Mouse (Mus musculus): ENCODE results near the gene Olfr958.

Olfr958 gene

DNA sequence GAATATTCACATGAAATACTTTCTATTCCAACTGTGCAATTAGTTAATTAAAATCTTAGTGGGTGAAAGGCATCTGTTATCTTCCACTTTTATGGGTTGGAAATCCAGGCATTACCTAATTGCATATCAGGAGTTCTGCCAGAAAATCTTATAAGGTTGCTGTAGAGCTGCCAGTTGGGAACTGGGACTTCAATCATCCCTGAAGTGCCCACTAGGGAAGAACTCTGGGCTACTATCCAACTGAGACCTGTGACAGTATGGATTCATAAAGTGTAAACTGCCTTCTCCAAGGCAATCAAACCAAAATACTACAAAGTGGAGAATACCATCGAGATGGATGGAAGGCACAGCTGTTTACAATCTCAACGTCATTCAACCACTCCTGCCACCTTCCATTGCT, at the start of gene Olfr958:
TSS of gene Olfr958 (minus strand) at position 109 of the 400 bp plus-strand sequence.
- DNase-seq (ENCODE audit: extremely low read depth, low read depth, low spot score) = no peak

DNA sequence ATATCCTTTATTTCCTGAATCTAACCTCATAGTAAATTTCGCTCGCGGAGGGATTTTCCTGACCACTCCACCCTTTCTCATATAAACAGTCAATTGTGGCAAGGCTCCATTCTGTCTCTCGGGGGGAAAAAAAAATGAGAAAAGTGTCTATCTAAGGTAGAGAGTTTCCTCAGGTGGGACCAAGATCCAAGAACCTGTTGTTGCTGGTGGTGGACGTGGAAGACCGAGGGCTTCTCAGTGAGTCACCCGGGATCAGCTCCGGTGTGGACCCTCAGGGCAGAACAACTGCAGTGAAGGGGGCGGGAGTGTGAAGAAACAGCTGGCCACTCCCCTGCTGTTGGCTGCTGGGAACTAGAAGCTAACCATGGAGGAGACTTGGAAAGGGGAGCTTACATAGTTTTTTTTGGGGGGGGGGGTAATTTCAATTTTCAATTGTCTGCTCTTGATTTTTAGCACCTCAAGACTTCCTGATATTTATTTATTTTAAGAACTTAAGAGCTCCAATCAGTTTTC, 49.5 kb upstream of the Olfr958 start:
- DNase-seq (ENCODE audit: extremely low read depth, low read depth, low spot score) = no peak

DNA sequence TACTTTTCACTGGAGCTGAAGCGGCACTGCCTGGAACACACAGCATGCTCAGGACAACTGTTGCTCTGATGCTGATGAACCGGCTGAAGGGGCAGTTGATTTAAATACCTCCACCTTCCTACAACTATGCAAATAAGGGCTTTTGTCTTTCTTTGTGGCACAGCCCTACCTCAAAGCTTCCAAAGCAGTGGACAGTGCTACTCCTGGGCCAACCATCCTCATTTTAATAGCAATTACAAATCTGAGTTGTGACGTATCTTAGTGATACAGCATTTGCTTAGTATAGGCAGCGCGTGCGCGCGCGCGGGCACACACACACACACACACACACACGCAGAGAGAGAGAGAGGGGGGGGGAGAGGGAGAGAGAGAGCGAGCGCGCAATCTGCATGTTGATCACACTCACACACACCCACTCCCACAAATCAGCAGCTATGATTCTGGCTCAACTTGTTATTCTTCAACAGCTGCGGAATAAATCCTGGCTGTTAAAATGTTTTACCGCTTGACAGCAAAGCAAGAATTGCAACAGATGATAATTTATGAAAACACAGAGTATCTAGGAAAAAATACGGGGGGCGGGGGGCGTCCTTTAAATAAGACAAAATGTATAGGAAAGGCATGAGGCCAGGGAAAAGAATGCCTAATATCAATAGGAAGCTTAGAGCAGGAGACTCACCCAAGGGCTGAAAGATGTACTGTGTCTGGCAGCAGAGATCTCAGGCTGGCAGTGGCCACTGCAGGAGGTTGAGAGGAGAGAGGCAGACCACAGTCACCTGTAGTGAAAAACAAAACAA, 48.9 kb upstream of the Olfr958 start:
- no peak for DNase-seq (ENCODE audit: extremely low read depth, low read depth, low spot score)

DNA sequence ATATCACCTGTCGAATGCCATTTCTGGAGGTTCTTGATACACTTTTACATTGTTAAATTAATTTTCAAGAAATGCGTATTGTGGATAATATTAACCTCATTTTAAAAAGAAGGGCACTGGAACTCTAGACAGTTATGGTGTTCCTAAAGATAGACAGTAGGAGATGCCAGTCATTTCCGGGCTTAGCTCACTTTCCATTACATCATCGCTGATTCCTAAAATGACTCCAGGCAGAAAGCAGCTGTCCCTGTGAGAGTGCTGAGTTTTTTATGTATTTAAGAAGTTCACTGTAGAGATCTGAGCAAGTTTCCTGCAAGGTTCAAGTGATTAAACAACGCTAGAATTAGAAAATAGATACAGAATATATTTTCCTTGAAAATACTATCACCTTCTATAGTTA, 23.2 kb upstream of the Olfr958 start:
- no peak for DNase-seq (ENCODE audit: extremely low read depth, low read depth, low spot score)

DNA sequence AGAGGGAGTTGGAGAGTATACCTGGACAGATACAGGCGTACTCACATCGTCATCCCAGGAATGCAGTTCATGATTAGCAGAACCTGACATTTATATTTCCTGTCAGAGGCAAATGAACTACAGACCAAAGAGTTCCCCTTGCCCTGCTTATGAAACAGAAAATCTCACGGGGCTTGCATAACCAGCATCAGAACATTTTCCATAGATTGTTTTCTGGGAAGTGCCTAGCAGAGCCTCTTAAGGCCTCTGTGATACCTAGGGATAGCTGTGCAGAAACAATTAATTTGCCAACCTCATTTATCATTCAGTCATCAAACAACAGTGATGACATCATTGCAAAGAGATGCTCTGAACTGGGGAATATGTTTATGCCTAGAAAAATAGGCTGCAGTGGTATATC, 21.6 kb upstream of the Olfr958 start, which contains the start of gene Olfr959:
TSS of gene Olfr959 (minus strand) at position 101 of the 400 bp plus-strand sequence.
- no peak for DNase-seq (ENCODE audit: extremely low read depth, low read depth, low spot score)

DNA sequence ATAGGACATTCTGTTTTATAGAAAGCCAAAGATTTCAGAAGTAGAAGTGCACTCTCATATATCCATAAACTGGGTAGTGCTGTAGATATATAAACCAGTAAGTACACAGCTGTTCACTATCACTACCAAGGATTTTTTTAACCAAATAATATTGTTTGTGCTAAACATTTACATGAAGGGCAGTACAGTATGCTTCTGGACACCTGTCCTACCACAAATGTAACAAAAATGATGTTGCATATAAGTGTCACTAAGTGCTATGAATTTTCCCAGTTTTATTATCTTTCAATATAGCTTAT, 4.4 kb upstream of the Olfr958 start:
- DNase-seq (ENCODE audit: extremely low read depth, low read depth, low spot score) = no peak

DNA sequence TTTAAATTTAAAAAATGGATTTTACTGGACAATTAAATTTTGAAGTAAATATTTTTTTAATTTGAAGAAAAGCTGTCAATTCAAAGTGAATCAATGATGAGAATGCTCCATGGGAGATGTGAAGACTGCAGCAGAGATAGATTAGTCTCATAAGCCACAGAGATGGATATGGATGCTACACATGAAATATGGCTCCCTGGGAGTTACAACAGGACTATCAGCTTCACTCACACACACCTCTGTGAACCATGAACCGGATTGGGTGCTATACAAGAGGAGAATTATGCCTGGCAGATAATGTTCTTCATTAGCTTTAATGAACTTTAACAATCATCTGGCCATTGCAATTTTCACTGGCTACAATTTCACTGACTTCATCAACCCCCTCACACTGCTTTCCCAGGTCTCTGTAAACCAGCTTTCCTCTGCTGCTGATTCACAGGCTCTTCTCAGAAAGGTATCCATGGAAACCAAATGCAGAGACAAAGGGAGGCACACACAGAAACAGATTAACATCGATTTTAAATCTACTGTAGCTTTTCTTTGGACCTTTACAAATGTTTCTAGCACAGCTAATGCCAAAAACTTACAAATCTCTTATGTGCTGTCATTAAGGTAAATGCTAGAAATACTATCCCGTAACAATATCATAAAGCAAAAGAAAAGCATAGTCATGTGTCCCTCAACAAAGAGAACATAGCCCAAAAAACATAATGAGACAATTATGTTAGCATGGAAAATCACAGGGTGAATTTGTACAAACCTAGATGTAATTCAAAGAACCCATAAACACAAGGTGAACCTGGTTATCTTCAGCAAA, 3.9 kb upstream of the Olfr958 start:
- DNase-seq (ENCODE audit: extremely low read depth, low read depth, low spot score) = no peak

DNA sequence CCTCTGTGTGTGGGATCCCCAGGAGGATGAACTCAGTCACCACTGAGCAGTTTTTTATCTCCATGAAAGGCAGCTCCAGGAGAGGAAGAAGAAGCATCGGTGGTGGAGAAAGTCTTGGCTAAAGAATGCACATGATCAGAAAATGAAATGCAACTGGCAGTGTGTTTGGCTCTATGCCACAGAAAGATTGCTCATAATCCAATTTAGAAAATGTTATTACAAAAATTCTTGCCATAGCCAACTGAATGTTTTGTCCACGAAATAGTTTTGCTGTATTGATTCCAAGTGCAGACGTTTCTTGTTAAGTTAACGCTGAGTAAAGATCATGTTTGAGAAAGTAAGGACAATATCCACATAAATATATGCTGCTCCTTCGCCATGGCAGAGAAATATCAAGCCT, 3.0 kb downstream of the Olfr958 start:
- no peak for DNase-seq (ENCODE audit: extremely low read depth, low read depth, low spot score)

DNA sequence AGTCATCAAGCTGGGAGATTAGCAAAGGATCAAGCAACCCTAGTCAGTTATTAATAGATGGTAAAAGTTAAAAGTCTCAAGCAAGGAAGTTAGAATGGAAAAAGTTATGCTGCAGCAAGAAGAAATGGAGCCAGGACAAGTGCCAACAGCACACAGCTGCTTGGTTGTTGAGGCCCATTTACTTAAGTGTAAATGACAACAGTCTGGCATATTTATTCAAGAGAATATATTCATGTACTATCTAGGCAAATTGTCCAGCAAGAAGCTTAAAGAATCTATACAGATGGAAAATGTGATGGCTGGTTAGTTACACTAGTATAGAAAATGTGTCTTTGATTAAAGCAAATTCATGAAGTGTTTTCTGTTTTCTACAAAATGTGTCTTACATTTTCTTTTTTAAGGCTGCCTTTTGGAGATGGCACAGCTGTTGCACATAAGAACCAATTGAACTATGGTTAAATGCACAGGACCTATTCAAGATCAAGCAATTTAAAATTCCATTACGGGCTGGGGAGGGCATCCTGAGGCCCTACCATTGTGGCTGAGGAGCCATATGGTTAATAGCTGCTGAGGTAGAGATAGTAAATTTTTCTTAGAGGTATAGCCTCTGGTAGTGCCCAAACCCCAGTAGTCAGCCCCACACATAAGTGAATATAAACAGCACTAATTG, 30.1 kb downstream of the Olfr958 start:
- DNase-seq (ENCODE audit: extremely low read depth, low read depth, low spot score) = no peak

DNA sequence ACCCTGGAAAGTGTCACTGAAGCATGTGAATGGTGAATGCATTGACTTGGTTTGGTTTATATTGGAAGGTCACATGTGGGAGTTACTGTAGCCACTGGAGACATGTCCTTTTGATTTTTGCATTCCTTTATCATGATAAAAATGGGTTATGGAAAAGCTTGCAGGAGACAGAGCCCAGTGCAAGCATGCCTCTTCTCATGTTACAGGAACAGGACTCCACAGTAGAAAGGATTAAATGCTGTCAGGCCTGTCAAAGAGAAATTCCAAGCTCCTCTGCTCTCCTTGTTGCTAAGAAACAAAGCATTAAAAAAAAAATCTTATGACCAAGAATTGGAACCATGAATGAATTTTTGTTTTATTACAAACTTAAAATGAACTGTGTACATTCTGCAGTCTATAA, 35.3 kb downstream of the Olfr958 start:
- no peak for DNase-seq (ENCODE audit: extremely low read depth, low read depth, low spot score)

DNA sequence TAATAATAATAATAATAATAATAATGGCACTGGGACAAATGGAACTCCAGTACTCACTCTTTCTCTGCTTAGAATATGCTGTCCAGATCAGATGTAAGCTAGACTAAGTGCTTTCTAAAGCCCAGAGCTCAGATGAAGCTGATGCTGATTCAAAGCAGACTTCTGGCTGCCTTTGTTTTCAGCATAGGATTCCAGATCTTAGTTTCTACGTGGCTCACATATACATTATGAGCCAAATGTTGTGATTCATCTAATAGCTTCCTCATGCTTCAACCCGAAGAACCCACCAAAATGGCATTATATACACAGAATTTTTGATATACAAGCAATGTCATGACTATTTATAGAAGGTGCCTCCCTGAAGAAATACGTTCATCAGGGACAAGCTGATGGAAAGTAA, 38.3 kb downstream of the Olfr958 start, which contains the start of gene Olfr957:
TSS of gene Olfr957 (minus strand) at position 279 of the 400 bp plus-strand sequence.
- DNase-seq (ENCODE audit: extremely low read depth, low read depth, low spot score) = no peak

DNA sequence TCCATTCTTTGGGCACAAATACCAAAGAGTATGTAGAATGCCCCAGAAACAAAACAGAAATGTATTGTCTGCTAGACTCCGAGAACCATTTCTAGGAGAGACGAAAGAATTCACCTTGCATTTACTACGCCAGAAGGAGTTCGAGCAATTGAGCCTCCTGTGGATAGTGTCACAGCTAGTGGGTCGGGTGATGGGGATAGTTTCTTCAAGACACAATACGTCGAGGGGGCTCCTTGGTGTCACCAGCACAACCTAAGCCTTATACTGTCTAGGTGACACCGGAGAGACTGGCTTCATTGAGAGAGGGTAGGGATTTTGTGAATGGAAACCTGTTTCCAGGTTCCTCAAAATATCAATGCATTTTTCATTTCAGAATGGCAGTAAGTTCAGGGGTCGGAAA, 44.4 kb downstream of the Olfr958 start:
- DNase-seq (ENCODE audit: extremely low read depth, low read depth, low spot score) = no peak

DNA sequence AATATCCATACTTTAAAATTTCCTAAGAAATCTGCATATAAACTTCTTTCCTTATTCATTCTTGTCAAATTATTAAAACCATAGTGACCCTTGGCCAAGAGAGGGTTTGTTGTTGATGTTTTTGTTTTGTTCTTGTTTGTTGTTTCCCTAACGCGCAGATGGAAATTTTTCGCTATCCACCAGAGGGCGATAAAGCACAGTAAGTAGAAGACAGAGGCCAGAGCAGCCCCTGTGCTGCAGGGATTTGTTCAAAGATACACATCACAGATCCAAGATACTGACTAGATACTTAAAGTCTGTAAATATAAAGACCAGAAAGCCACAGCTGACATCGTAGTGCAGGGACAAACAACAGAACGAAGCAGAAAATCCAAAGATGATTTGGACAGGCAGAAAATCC, 44.9 kb downstream of the Olfr958 start:
- no peak for DNase-seq (ENCODE audit: extremely low read depth, low read depth, low spot score)
